In the genomic region with DNA sequence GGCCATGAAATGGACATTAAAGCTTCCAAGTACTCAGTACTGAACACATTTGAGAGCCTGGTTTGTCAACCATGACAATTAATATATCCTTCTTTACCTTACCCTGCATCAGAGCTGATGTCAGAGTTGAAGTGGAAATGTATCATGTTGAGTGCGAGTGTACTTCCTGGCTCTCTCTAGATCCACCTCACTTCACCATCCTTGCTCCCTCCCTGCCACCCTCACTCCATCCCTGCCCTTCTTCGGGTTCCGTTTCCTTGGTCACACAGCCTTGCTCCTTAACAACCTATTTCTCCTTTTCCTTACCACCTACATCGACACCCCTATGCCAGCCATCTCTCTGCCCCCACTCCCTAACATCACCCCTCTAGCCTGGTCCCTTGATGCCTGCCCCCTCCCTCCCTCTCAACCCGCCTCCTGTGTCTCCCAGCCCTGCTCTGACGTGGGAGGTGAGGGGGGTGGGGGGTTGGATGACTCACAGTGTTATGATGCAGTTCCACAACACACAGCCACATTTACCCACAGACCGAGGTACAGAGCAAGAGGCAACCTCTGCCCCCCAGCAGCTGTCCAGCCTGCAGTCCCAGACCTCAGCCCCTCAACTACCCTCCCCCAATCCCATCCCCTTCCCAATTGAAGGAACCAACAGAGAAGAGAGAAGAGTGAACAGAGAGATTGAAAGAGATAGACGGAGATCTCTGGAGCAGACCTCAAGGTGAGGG, we compare ENCODE assay signal across 8 mouse cellular contexts. TPM values are rescaled to one million over a fixed set of nuclear protein-coding genes. Genes with fewer than 3 reads are reported as not detected.
DNase-seq lines count a peak whose midpoint lies in the region; ATAC-seq and TF ChIP-seq lines count a peak whose summit lies in the region.

A gene (plus strand): TSS at position 480 of the 722 bp plus-strand sequence.

- 2% methylated on average over 8 of the region's 8 CpGs for WGBS in lung, embryonic 15.5 days
- under 1% methylated on average over 8 of the region's 8 CpGs for WGBS in olfactory bulb, adult 2 months

- peak; percentile 43 for ATAC-seq in common myeloid progenitor, adult 5-6 weeks (replicated peaks; ENCODE audit: low read depth, poor library complexity, severe bottlenecking)
- ATAC-seq in granulocyte monocyte progenitor cell, adult 5-6 weeks (replicated peaks; ENCODE audit: poor library complexity, severe bottlenecking), result peak; percentile 72
- peak; percentile 4; the same call in 1 of the 2 replicates for ATAC-seq in lung, embryonic 15.5 days (ENCODE audit: borderline replicate concordance, extremely low read depth, low FRiP score, low TSS enrichment)

- no peaks in the 10 kb centered on the region for H3K9me3 ChIP-seq in lung, embryonic 15.5 days

- H3K27ac ChIP-seq in layer of hippocampus, adult 2 months, result peak within 1 kb of the TSS; percentile 98
- H3K27ac ChIP-seq in lung, embryonic 15.5 days, result no peak within 1 kb of the TSS
- H3K27ac ChIP-seq in olfactory bulb, adult 2 months (ENCODE audit: insufficient read depth, low read depth, low read length), result peak within 1 kb of the TSS; percentile 88

- peak within 1 kb of the TSS; percentile 32 for H3K9ac ChIP-seq in lung, embryonic 15.5 days

- peak; percentile 85 for TF ChIP-seq POLR2A in olfactory bulb, adult 2 months (IDR thresholded peaks at IDR 0.05; ENCODE audit: insufficient read depth, low read depth, low read length)

- peak within 1 kb of the TSS; percentile 80 for H3K4me3 ChIP-seq in layer of hippocampus, adult 2 months
- peak within 1 kb of the TSS; percentile 37 for H3K4me3 ChIP-seq in lung, embryonic 15.5 days
- peak within 1 kb of the TSS; percentile 58 for H3K4me3 ChIP-seq in olfactory bulb, adult 2 months (ENCODE audit: insufficient read depth, low read depth, low read length)

- peak within 1 kb of the TSS; percentile 46 for H3K4me2 ChIP-seq in lung, embryonic 15.5 days

- H3K36me3 ChIP-seq in lung, embryonic 15.5 days, result no peaks in the 10 kb centered on the region

- DNase-seq in B cell, adult 2 months, result peak; percentile 63 to 74
- DNase-seq in R1 (ENCODE audit: low read depth, low spot score), result peak; percentile 16
- peak; percentile 82 to 84 for DNase-seq in layer of hippocampus, adult 2 months (ENCODE audit: low spot score in 2 of 2)
- DNase-seq in ovary, postnatal 36 days (ENCODE audit: low spot score), result no peak

- H3K27me3 ChIP-seq in lung, embryonic 15.5 days, result peaks cover 16% of the 10 kb centered on the region; the same call in 1 of the 2 replicates

- peaks cover 46% of the 10 kb centered on the region for H3K4me1 ChIP-seq in lung, embryonic 15.5 days
- peaks cover 28% of the 10 kb centered on the region for H3K4me1 ChIP-seq in olfactory bulb, adult 2 months (ENCODE audit: control insufficient read depth, insufficient read depth, low read length)

- no peak for TF ChIP-seq CTCF in layer of hippocampus, adult 2 months (conservative IDR thresholded peaks at IDR 0.05)
- TF ChIP-seq CTCF in olfactory bulb, adult 2 months (IDR thresholded peaks at IDR 0.05; ENCODE audit: insufficient read depth, low read depth, low read length), result no peak

RNA-seq across cellular contexts. Expression of the gene that starts here (rescaled TPM):
- total RNA-seq in common myeloid progenitor, adult 5-6 weeks (2017), result 0.27 and 1.5 TPM in 2 replicates
- not detected in 2 replicates for total RNA-seq in granulocyte monocyte progenitor cell, adult 5-6 weeks (2014; fragmentation: Nextera tagmentation)
- total RNA-seq in granulocyte monocyte progenitor cell, adult 5-6 weeks (2017), result not detected in 2 replicates
- 10 to 100 TPM; 90.0 to 93.4 TPM for total RNA-seq in layer of hippocampus, adult 2 months (2021)
- 6.3 and 6.6 TPM in 2 replicates for polyA plus RNA-seq in lung, embryonic 15.5 days (2015; fragmentation: Nextera tagmentation; extraction: Ambion mirVana)
- polyA plus RNA-seq in olfactory bulb, adult 2 months (2012; ENCODE audit: insufficient read depth, insufficient read length, low replicate concordance, missing spikeins), result 194 TPM in 1 of 2 replicates, not detected in the other

Comparison
In these comparisons a context has a peak if more than half of its experiments do, and no peak if none do; other contexts are left out.
1. RNA of the gene that starts here (total RNA-seq): 90.0 to 93.4 TPM in layer of hippocampus, adult 2 months; 0.27 to 1.5 TPM in common myeloid progenitor, adult 5-6 weeks and not detected in granulocyte monocyte progenitor cell, adult 5-6 weeks; every median in the first group is over 10 times any median in the second.
2. Peak in ATAC-seq in granulocyte monocyte progenitor cell, adult 5-6 weeks; RNA of the gene not detected or under 1 TPM.
3. ATAC-seq: peak in every context shown above with its lines; median percentile 72 in granulocyte monocyte progenitor cell, adult 5-6 weeks; 43 in common myeloid progenitor, adult 5-6 weeks; 4 in lung, embryonic 15.5 days.
4. Peak in every context shown above with its lines, with median percentiles within 50 percentile points of each other: H3K4me3 ChIP-seq.